Mouse (Mus musculus) CH12F3 (cell line): ENCODE measurements around the gene Capzb.

Source experiments
- in situ Hi-C: fragments of 300-500 bp; cut with MboI; formaldehyde crosslinking; loops from 2 replicates; pipeline ENCODE4 v1.14.3; 2020; ENCODE audit warnings: low sequenced_read_pairs

Gene Capzb

GRCm38 (mm10) chr4:139208236-139209129 is 15.8 kb downstream of the Capzb start:
- in situ Hi-C loops, result no loop called here

DNA sequence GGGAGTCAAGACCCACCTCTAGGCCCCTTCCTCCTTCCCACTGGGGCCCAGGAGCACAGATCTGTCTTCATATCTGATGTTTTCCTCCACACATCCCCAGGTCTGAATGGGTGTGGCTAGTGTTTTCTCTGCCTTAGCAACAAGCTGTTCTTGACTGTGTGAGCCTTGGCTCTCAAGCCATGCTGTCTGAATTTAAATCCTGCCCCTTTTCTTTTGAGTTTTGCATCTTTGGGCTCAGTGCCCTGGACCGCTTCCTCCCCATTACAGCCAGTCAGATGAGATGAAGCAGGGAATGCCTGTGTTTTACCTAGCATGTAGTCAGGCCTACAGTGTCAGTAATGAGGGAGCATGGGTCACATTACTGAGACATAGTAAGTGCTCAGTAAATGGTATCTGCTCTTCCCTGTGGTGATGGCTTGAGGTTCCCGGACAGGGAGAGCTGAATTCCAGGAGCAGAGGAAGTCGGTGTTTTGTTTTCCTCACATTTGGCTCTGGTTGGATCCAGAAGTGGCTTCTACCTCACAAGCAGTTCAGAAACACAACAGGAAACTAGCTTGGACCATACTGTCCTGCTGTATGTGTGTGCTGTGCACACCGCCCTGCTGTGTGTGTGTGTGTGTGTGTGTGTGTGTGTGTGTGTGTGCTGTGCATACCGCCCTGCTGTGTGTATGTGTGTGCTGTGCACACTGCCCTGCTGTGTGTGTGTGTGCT is 16.6 kb downstream of the Capzb start:
- in situ Hi-C loops, result no loop called here

DNA sequence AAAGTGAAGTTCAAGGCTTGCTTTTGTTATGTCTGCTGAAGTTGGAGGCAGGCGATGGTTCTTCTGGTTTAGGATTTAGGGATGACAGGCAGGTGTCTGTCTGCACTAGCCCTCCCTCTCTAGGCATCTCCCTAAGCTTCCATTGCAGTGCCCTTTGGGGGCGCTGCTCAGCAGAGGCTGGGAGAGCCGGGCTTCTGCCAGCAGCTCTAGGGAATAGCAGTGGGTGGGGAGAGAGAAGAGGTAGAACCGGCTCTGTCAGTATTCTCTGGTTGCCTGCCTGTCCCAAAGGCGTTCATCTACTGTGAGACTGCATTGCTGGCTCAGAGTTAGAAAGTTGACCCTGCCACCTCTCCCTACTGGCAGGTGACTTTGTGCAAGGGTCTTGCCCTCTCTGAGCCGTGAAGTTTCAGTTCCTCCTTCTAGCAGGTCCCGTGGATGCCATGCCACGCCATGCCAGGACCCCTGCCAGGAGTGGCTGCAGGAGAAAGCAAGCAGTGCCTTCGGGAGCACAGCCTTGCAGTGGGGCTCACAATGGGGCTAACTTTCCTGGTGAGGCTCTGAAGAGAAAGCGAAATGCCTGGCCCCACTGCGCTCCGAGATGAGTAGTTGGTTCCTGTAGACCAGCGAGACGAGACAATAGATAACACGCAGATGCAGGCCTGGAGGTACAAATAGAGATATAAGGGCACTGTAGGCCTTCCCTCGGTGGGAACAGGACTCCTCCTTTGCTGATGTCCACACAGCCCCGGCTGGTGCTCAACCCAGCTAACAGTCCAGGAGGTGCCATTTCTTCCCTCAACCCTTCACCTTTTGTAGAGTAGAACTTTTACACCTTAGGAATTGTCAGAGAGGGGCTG is 19.5 kb downstream of the Capzb start:
- in situ Hi-C loops, result no loop called here

GRCm38 (mm10) chr4:139213086-139213485 is 20.4 kb downstream of the Capzb start:
- in situ Hi-C loops, result no loop called here

GRCm38 (mm10) chr4:139213935-139214371 is 21.3 kb downstream of the Capzb start:
- in situ Hi-C loops, result no loop called here

GRCm38 (mm10) chr4:139216566-139216965 is 23.9 kb downstream of the Capzb start:
- in situ Hi-C loops, result no loop called here

DNA sequence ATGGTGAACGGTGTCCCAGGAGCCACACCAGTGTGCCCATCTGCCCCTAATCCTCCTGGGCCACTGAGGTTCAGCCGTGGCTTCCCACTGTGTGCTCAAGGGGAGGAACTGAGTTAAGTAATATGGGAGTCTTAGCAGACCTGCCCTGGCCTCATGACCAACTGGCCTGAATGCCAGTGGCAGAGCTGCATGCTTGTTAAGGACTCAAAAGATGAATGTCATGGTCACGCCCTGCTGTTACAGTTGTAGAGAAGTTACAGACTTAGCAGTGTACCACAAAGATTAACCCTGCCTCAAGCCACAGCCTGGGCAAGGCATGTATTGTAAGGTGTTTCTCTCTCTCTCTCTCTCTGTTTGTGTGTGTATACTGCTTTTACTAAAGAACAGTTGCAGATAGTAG is 25.8 kb downstream of the Capzb start:
- in situ Hi-C loops, result no loop called here

- in situ Hi-C loops, result no loop called here
These were observed 27.0 kb downstream of the Capzb start for GRCm38 (mm10) chr4:139219656-139220055.

- in situ Hi-C loops, result no loop called here
These were observed 28.3 kb downstream of the Capzb start for GRCm38 (mm10) chr4:139220978-139221377.

- in situ Hi-C loops, result no loop called here
These were observed 29.1 kb downstream of the Capzb start for GRCm38 (mm10) chr4:139221837-139222236.

GRCm38 (mm10) chr4:139225115-139225514 is 32.4 kb downstream of the Capzb start:
- in situ Hi-C loops, result no loop called here

DNA sequence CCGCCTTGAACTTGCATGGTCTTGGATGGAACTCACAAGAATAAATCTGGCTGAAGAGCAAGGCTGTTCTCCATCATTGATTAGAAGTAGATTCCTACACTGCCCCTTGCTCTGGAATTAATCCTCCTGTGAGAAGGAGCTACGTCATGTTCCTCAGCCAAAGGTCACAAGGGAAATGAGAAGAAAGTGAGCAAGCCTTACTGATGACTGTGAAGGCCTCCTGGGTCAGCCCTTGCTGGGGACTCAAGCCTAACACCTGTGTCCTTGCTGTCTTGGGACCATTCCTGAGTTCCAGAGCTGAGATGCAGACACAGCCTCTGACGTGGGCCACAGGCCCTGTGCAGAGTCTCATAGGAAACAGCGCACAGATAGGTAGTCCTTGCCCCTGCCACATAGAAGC is 33.2 kb downstream of the Capzb start:
- in situ Hi-C loops, result no loop called here

- in situ Hi-C loops, result no loop called here
These were observed 34.0 kb downstream of the Capzb start for GRCm38 (mm10) chr4:139226504-139227216.

- in situ Hi-C loops, result no loop called here
These were observed 35.2 kb downstream of the Capzb start for GRCm38 (mm10) chr4:139227923-139228322.

GRCm38 (mm10) chr4:139229271-139229670 is 36.6 kb downstream of the Capzb start:
- in situ Hi-C loops, result no loop called here

DNA sequence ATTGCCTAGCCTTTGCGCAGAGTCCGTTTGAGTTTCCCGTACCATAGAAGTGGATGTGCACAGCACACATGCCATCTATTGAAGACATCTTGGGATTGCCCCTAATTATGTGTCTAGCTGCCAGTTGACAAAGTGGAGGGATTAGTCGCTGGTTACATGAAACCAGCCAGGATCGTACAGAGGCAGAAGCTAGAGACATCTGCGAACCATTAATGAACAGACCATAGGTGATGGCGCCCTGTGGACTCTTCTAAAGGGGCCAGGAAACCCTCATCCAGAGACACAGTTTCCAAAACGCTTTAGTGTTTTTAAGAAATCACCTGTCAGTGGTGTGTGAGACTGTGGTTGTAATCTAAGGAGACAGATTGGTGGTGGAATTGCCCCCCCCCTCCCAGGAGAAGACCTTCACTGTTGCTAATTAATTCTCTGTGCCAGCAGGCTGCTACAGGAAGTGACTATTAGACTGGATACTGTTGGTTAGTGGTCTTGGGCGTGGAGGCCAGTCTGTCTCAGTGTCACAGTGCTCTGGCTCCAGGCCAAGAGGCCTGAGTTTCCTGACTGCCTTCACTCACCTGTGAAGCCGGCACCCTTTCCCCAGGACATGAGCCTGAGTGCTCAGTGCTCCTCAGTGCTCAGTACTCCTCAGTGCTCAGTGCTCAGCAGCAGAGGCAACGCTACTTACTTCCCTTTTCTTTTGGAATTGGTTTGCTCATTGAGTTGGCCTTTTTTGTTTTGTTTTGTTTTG is 37.8 kb downstream of the Capzb start:
- in situ Hi-C loops, result no loop called here

GRCm38 (mm10) chr4:139231163-139231562 is 38.5 kb downstream of the Capzb start:
- in situ Hi-C loops, result no loop called here

DNA sequence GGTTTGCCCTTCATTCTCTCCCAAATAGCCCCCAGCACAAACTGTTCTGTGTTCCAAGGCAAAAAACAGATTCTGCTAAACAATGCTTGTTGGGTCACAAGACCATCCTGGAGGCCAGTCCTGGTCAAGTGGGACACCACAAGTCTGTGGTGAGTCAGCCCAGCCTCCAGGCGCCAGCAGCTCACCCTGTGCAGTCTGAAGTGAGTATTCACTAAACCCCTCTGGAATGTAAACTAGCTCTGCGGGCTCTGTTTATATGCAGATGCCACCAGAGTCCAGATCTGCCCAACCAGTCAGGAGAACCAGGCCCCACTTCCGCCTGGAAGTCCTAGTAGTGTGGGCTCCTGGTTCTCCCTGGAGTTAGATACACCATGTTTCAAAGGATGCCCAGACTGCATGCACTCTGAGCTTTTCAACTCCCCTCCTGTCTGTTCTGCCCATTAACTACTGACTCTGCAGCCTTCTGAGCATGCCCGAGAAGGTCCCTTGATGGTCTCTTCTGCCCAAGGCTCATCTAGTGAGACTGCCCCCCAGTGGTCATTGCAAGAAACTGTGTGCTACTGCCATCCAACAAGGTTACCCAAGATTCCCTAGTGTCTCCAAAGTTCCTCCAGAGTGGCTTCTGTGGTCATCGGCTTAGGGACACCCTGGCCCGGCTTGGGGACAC is 39.9 kb downstream of the Capzb start:
- in situ Hi-C loops, result no loop called here

- in situ Hi-C loops, result no loop called here
These were observed 40.4 kb downstream of the Capzb start for GRCm38 (mm10) chr4:139233146-139233495.
